Mouse (Mus musculus): ENCODE data around the gene Apoa2. TPM values are rescaled to one million over a fixed set of nuclear protein-coding genes. Genes with fewer than 3 reads are reported as not detected.
"Not testable (repeated sequence)": the region's sequence is repeated elsewhere in the genome, so short reads cannot be mapped to it uniquely, and the experiment has no call there.

Apoa2 gene
- polyA plus RNA-seq, 1 experiment from 2014 or later: 2.7 TPM

GRCm38 (mm10) chr1:171230215-171230614 is 5.4 kb downstream of the Apoa2 start:
- H3K4me3 ChIP-seq: no peak overlapping the region
- no peaks in the 10 kb centered on the region for H3K27me3 ChIP-seq
- no peak overlapping the region for H3K27ac ChIP-seq
- no peak overlapping the region for H3K9ac ChIP-seq
- H3K4me2 ChIP-seq (replicated peaks): no peak overlapping the region
- H3K4me1 ChIP-seq: 0 out of 2 replicates have a peak, but pooled peaks cover 2% of the 10 kb centered on the region
- no peak for ATAC-seq (ENCODE audit: low FRiP score)
- no peaks in the 10 kb centered on the region for H3K9me3 ChIP-seq (replicated peaks)
- peaks cover 20% of the 10 kb centered on the region for H3K36me3 ChIP-seq
- 46% methylated on average over 3 of the region's 3 CpGs for WGBS

- Histone ChIP-seq H3K27me3 (no peaks in the 10 kb centered on the region), H3K4me2 (replicated peaks) (no peak overlapping the region), H3K4me1 (0 out of 2 replicates have a peak, but pooled peaks cover 2% of the 10 kb centered on the region), H3K27ac (no peak overlapping the region), H3K4me3 (no peak overlapping the region), H3K9me3 (replicated peaks) (no peaks in the 10 kb centered on the region), H3K9ac (no peak overlapping the region), H3K36me3 (peaks cover 35% of the 10 kb centered on the region)
- ATAC-seq (ENCODE audit: low FRiP score): no peak
- 71% methylated on average over 4 of the region's 4 CpGs for WGBS
These were observed 7.0 kb downstream of the Apoa2 start for GRCm38 (mm10) chr1:171231844-171232243.

GRCm38 (mm10) chr1:171232348-171232747 is 7.5 kb downstream of the Apoa2 start:
- Histone ChIP-seq H3K9ac (no peak overlapping the region), H3K27me3 (no peaks in the 10 kb centered on the region), H3K9me3 (replicated peaks) (no peaks in the 10 kb centered on the region), H3K4me2 (replicated peaks) (no peak overlapping the region), H3K27ac (no peak overlapping the region), H3K4me3 (no peak overlapping the region), H3K4me1 (0 out of 2 replicates have a peak, but pooled peaks cover 2% of the 10 kb centered on the region), H3K36me3 (peaks cover 40% of the 10 kb centered on the region)
- no peak for ATAC-seq (ENCODE audit: low FRiP score)
- WGBS: 90% methylated on average over 5 of the region's 5 CpGs

GRCm38 (mm10) chr1:171232800-171233730 is 8.2 kb downstream of the Apoa2 start:
- Histone ChIP-seq H3K36me3 (peaks cover 48% of the 10 kb centered on the region), H3K27ac (no peak overlapping the region), H3K4me2 (replicated peaks) (no peak overlapping the region), H3K4me1 (0 out of 2 replicates have a peak, but pooled peaks cover 2% of the 10 kb centered on the region), H3K9me3 (replicated peaks) (no peaks in the 10 kb centered on the region), H3K4me3 (no peak overlapping the region), H3K9ac (no peak overlapping the region), H3K27me3 (no peaks in the 10 kb centered on the region)
- 87% methylated on average over 12 of the region's 12 CpGs for WGBS
- ATAC-seq (ENCODE audit: low FRiP score): no peak

- 93% methylated on average over 14 of the region's 14 CpGs for WGBS
- no peak for ATAC-seq (ENCODE audit: low FRiP score)
- no peak within 1 kb of the TSS for H3K4me2 ChIP-seq (replicated peaks)
- peaks cover 58% of the 10 kb centered on the region for H3K36me3 ChIP-seq
- 0 out of 2 replicates have a peak, but pooled peaks cover 2% of the 10 kb centered on the region for H3K4me1 ChIP-seq
- no peak within 1 kb of the TSS for H3K9ac ChIP-seq
- H3K4me3 ChIP-seq: no peak within 1 kb of the TSS
- H3K27ac ChIP-seq: no peak within 1 kb of the TSS
- H3K27me3 ChIP-seq: no peaks in the 10 kb centered on the region
- H3K9me3 ChIP-seq (replicated peaks): no peaks in the 10 kb centered on the region
These were observed 9.3 kb downstream of the Apoa2 start, which contains the start of gene Fcer1g for GRCm38 (mm10) chr1:171234126-171234525. Gene Fcer1g, minus strand, starts transcription at chr1:171234365.

GRCm38 (mm10) chr1:171234538-171234937 is 9.7 kb downstream of the Apoa2 start:
- Histone ChIP-seq H3K27ac (no peak overlapping the region), H3K4me1 (0 out of 2 replicates have a peak, but pooled peaks cover 2% of the 10 kb centered on the region), H3K27me3 (no peaks in the 10 kb centered on the region), H3K9me3 (replicated peaks) (no peaks in the 10 kb centered on the region), H3K4me3 (no peak overlapping the region), H3K36me3 (peaks cover 60% of the 10 kb centered on the region), H3K4me2 (replicated peaks) (no peak overlapping the region), H3K9ac (no peak overlapping the region)
- 98% methylated on average over 4 of the region's 4 CpGs for WGBS
- no peak for ATAC-seq (ENCODE audit: low FRiP score)

- H3K4me2 ChIP-seq (replicated peaks): no peak overlapping the region
- WGBS: 93% methylated on average over 4 of the region's 4 CpGs
- H3K27ac ChIP-seq: no peak overlapping the region
- H3K9me3 ChIP-seq (replicated peaks): no peaks in the 10 kb centered on the region
- ATAC-seq (ENCODE audit: low FRiP score): no peak
- no peaks in the 10 kb centered on the region for H3K4me1 ChIP-seq
- H3K4me3 ChIP-seq: no peak overlapping the region
- H3K27me3 ChIP-seq: no peaks in the 10 kb centered on the region
- H3K36me3 ChIP-seq: peaks cover 70% of the 10 kb centered on the region
- no peak overlapping the region for H3K9ac ChIP-seq
These were observed 10.9 kb downstream of the Apoa2 start for GRCm38 (mm10) chr1:171235791-171236190.

- H3K9me3 ChIP-seq (replicated peaks): no peaks in the 10 kb centered on the region
- no peak overlapping the region for H3K27ac ChIP-seq
- ATAC-seq (ENCODE audit: low FRiP score): no peak
- no peaks in the 10 kb centered on the region for H3K4me1 ChIP-seq
- H3K9ac ChIP-seq: no peak overlapping the region
- H3K36me3 ChIP-seq: peaks cover 84% of the 10 kb centered on the region
- WGBS: 93% methylated on average over 6 of the region's 6 CpGs
- H3K4me3 ChIP-seq: no peak overlapping the region
- no peak overlapping the region for H3K4me2 ChIP-seq (replicated peaks)
- no peaks in the 10 kb centered on the region for H3K27me3 ChIP-seq
These were observed 12.6 kb downstream of the Apoa2 start for GRCm38 (mm10) chr1:171237438-171237837.

GRCm38 (mm10) chr1:171238463-171238862 is 13.6 kb downstream of the Apoa2 start:
- H3K9me3 ChIP-seq (replicated peaks): no peaks in the 10 kb centered on the region
- ATAC-seq (ENCODE audit: low FRiP score): no peak
- no peak overlapping the region for H3K9ac ChIP-seq
- H3K36me3 ChIP-seq: peaks cover 92% of the 10 kb centered on the region
- H3K4me3 ChIP-seq: no peak overlapping the region
- WGBS: 80% methylated on average over 14 of the region's 14 CpGs
- H3K27ac ChIP-seq: no peak overlapping the region
- no peaks in the 10 kb centered on the region for H3K27me3 ChIP-seq
- H3K4me1 ChIP-seq: no peaks in the 10 kb centered on the region
- H3K4me2 ChIP-seq (replicated peaks): no peak overlapping the region

GRCm38 (mm10) chr1:171239992-171240744 is 15.3 kb downstream of the Apoa2 start:
- H3K27ac ChIP-seq: no peak overlapping the region
- no peak overlapping the region for H3K4me2 ChIP-seq (replicated peaks)
- no peaks in the 10 kb centered on the region for H3K9me3 ChIP-seq (replicated peaks)
- no peaks in the 10 kb centered on the region for H3K27me3 ChIP-seq
- ATAC-seq (ENCODE audit: low FRiP score): no peak
- peaks cover 87% of the 10 kb centered on the region for H3K36me3 ChIP-seq
- H3K4me3 ChIP-seq: no peak overlapping the region
- H3K9ac ChIP-seq: no peak overlapping the region
- H3K4me1 ChIP-seq: no peaks in the 10 kb centered on the region
- 77% methylated on average over 15 of the region's 15 CpGs for WGBS

- H3K27ac ChIP-seq: no peak overlapping the region
- H3K4me3 ChIP-seq: no peak overlapping the region
- H3K4me2 ChIP-seq (replicated peaks): no peak overlapping the region
- H3K27me3 ChIP-seq: no peaks in the 10 kb centered on the region
- 89% methylated on average over 10 of the region's 10 CpGs for WGBS
- no peaks in the 10 kb centered on the region for H3K9me3 ChIP-seq (replicated peaks)
- H3K9ac ChIP-seq: no peak overlapping the region
- peaks cover 79% of the 10 kb centered on the region for H3K36me3 ChIP-seq
- H3K4me1 ChIP-seq: peaks cover 5% of the 10 kb centered on the region
- no peak for ATAC-seq (ENCODE audit: low FRiP score)
These were observed 16.1 kb downstream of the Apoa2 start for GRCm38 (mm10) chr1:171240911-171241310.

GRCm38 (mm10) chr1:171241952-171242351 is 17.1 kb downstream of the Apoa2 start:
- Histone ChIP-seq H3K4me1 (peaks cover 10% of the 10 kb centered on the region), H3K36me3 (peaks cover 69% of the 10 kb centered on the region)
- not testable (repeated sequence) for H3K27ac ChIP-seq; H3K27me3 ChIP-seq; ATAC-seq (ENCODE audit: low FRiP score); H3K4me2 ChIP-seq (replicated peaks); H3K9ac ChIP-seq; H3K4me3 ChIP-seq; H3K9me3 ChIP-seq (replicated peaks)
- 85% methylated on average over 12 of the region's 12 CpGs for WGBS

Measured in hindbrain, embryonic 12.5 days (tissue).